Mouse (Mus musculus) CD4-positive, CD25-positive, alpha-beta regulatory T cell, adult 2 months (primary cell): ENCODE data around the gene Gm20683.

Experiments used
- DNase-seq: peaks from one replicate; pipeline ENCODE4 v3.0.0-alpha.2; 2012; ENCODE audit warnings: low read depth, low spot score

Gene Gm20683

DNA sequence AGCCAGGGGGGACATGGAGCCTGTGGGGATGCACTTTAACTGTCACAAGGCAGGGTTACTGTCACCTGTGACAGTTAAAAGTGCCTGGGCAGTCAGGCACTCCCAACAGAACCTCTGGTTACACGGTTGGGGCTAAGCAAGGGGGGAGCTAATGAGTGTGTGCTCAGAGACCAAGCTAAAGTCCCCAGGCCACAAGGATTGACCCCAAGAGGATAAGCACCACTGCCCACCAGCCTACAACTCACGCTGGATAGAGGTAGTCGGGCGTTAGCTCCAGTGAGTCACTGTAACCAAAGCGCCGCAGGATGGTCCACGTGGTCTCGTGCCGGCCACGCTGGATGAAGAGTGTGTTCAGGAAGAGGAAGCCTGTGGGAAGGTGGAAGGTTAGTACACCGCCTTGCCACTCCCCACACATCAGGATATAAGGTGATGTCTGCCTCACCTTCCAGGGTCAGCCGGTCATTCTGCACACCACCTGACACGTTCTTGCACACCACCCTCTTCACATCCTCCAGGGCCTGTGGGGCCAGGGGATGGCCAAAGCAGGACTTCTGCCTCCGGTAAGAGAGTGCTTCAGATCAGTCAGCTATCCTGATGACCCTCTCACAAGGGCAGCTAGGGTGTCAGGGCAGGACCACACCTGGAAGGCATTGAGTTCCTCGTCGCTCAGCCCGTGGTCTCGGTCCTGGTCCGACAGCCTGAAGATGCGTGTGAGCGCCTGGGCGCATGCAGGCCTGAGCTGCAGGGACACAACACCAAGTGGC is at the start of gene Gm20683:
TSS of gene Gm20683 (minus strand) at position 647 of the 764 bp plus-strand sequence.
- no peak for DNase-seq

DNA sequence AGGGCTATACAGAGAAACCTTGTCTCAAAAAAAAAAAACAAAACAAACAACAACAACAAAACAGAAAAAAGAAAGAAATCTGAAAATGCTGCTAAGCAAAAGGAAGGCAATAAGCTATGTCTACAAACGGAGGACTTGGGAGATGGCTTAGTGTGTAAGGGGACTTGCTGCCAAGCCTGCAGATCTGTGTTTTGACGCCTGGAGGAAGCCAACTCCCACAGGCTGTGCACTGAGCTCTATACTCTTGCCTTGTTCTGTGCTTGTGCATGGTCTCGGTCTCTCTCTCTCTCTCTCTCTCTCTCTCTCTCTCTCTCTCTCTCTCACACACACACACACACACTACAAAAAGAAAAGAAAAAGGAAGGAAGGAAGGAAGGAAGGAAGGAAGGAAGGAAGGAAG is 47.3 kb upstream of the Gm20683 start:
- no peak for DNase-seq

DNA sequence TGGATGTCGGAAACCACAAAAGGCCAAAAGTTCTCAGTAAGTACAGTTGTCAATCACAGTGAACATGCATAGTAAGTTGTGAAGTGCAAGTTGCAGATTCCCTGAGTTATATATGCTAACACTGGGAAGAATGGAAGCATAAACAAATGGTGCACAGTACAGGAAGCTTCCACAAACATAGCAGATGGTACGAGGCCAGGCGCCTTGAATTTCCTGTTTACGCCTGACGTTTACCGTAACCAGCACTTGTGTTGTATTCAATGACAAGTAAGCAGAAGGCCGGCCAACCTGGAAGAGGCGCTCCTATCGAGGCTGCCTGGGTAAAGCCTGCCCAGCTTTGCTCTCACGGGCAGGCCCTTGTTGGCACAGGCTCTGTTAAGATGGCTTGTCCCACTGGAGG is 45.9 kb upstream of the Gm20683 start:
- no peak for DNase-seq

DNA sequence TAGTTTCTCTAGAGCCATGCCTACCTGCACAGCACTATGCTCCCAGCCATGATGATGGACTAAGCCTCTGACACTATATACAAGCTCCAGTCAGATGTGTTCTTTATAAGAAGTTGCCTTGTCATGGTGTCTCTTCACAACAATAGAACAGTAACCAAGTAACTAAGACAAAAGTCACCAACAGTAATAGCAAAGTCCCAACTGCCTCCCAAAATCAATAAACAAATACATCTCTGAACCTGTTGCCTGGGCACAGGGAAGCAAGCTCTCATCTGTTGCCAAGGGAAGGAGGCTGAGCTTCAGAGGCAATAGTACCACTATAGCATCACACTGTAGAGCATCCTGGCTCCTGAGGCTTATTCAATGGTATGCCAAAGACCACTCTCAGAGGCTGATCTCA is 45.2 kb upstream of the Gm20683 start:
- no peak for DNase-seq

DNA sequence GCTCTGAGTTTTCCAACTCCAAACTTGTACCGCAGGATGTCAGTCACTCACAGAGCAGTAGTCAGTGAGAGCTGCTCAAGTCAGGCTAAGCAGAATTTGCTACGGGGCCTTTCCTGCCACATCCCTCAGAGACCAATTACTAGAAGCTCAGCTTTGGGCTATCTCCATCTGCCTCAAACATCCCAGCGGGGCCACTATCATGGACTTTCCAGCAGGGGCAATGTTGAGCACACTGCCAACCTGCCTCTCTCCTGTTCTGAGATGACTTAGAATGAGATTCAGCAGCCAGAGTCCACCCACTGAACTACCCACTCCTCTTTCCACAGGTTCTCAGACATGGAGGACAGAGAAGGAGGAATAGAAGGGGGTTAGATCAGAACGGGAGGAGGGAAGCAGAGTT is 44.1 kb upstream of the Gm20683 start:
- peak; percentile 60 for DNase-seq

DNA sequence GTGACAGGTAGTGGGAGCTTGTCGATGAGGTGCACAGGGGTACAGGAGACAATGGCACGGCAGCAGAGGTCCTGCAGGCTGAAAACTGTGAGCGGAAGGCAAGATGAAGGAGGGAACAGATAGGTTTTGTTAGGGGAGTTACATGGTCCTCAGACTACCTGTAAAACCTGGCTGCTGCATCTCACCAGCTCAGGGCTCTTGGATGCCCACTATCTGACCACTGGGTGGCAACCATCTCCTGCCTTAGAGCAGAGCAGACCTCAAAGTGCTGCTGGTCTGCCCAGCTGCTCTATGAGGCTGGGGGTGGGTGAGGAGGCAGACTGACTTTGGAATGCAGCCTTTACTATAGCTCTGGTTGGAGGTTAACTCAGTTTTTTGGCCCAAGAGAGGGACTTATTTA is 42.3 kb upstream of the Gm20683 start:
- DNase-seq: no peak

DNA sequence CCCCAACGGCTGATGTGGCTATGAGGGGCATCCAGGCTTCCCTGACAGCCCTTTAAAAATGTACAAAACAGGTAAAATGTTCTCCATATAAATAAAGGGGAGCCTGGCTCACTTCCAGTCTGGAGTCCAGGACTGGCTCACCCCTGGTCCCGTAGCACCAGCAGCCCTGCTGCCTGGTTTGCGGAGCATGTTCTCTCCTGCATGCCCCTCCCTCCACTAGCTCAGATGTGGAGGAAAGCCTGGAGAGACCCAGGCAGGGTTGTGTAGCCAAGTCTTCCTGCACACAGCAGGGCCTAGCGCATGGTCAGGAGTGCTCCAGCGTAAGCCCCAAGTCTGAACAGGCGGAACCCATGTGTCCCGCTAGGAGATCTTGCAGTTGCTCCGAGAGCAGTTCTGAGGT is 41.7 kb upstream of the Gm20683 start:
- DNase-seq: no peak

DNA sequence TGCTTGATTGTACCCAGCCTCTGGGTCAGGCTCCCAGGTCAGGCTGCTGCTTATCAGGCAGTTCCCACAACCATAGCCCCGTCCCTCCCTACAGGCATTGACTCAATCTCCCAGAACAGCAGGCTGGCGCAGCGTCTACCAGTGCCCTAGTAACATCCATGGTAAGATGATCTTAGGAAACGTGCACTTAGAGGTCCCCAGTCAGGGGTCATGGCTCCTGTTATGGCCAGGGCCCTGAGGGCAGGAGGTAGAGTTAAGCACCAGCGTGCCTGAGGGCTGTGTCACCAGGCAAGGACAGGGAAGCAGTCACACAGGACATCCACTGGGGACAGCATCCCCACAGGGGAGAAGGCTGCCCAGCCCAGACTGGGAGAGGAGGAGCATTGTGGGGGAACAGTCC is 40.7 kb upstream of the Gm20683 start:
- no peak for DNase-seq

DNA sequence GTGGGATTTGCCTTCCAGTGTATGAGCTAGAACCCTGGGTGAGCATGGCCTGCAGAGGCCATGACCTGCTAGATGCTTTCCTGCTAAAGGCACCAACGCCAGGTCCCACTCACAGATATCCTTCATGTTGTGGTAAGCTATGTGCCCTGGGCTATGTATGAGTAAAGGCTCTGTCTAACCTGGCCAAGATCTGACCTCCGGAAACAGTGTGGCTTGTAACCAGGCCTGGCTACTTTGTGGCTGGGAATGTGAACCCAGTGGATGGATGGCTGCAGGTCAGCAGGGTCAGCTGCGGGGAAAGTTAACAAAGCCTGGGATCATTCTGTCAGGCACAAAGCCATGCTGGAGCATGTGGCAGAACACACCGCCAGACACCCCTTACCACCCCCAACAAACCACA is 40.1 kb upstream of the Gm20683 start:
- DNase-seq: no peak

DNA sequence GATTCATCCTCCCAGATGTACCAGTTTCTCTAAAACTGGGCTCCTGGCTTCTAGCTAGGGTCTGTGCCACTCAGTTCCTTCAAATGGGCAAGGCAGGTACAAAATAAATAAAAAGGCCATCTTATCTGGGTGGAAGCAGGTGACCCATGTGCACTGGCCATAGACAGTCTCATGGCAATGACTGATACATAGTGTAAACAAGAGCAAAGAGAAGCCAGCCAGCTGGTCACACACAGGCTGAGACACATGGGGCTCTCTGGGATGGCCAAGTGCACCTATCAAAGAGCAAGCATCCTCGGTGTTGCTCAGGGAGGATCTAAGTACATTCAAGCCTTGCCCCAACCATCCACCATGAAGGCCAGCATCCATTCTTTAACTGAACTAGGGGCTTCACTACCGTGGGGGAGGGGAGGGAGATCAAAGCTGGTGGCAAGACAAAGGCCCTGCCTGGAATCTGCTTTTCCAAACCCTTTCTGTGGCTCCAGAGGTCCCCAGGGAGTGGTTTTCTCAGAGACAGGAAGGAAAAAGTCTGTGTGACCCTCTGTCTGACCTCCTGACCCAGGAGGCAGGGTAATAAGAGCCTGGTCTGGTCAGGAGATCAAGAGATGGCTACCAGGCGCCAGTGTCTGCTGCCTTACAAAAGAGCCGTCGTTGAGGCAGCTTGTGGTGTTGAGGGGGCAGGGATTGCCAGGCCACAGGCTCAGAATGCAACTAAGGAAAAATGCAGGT is 39.5 kb upstream of the Gm20683 start:
- DNase-seq: no peak

DNA sequence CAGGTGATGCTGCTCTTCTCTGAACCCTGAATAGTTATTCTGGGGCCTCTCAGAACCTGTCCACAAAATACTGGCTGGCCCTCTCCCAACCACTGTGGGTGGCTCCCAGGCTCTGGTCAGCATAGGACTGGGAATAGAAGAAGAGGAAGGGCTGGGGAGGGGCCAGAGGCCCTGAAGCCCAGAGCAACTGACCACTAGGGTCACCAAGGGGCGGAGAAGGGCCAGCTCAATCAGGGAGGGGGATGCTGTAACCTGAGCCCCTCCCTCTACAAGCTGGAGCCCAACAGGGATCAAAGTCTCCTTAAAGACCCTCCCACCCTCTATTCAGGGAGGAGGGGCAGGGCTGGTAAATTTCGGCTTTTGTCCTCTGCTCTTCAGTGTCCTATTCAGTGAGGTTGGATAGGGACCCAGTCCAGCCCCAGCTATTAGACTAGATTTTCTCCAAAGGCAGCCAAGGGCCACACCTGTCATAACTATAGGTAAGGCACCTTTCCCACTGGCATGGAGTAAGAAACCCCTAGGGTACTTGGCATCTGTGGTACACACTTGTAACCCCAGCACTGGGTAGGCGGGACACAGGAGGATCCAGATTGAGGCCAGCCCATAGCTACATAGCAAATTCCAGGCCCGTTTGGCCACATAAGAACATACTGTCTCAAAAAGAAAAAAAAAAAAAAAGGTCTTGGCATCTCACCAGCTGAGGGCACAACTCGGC is 38.8 kb upstream of the Gm20683 start, which contains the start of gene Wfikkn1:
TSS of gene Wfikkn1 (minus strand) at position 663 of the 715 bp plus-strand sequence.
- DNase-seq: no peak

DNA sequence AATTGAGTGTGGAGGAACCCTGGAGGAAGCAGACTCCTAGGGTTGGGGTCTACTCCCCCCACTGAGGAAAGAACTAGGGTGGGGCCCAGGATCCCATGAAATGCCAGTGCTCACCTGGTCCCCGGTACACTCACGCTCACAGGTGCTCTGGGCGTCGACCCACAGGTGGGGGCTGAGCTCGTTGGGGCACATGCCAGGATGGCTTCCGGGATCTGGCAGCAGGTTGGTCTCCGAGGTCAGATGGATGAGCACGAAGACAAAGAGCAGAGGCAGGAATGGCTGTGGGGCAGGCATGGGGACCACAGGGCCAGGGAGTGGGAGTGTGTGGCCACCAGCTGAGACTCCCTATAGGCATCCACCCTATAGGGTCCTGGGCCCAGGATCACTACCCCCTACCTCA is 38.2 kb upstream of the Gm20683 start:
- no peak for DNase-seq

DNA sequence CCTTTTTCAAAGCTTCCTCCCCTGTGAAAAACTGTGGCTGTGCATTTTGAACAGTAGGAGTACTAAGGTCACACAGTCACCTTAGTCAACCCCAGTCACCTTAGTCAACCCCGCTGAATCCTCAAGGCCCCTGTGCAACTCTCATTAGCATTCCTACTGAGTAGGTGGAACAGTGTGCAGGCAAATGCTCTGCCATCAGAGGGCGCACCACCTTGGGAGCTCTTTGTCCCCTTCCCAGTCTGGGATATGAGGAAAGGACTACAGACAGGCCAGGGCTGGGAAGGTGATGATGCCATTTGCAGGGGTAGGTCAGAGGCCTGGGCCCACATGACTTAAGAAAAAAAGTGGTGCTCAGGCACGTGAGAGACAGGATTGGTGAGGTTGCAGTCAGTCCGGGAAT is 37.7 kb upstream of the Gm20683 start:
- DNase-seq: peak; percentile 28

DNA sequence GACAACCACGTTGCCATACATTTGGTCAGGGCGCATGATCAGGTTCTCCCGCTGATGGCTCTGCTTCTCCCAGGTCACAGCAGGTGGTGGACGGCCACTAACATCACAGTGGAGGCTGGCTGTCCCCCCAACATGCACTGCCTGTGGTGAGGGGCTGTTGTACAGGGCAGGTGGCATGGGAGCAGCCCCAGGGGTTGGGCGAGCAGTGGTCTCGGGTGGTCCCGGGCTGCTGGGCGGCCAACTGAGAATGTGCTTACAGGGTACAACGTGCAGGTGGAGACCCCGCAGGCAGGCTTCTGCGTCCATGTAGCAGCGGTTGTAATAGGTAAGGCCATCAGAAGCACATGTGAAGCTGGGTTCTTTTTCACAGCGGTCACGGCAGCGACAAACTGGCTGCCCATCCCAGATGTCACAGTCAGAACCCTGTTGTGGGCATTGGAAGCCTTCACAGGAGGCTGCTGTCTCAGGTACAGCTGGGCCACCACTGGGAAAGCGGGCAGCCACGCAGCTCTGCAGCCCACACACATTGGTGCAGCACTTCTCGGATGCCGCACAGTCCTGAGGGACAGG is 37.1 kb upstream of the Gm20683 start:
- no peak for DNase-seq

DNA sequence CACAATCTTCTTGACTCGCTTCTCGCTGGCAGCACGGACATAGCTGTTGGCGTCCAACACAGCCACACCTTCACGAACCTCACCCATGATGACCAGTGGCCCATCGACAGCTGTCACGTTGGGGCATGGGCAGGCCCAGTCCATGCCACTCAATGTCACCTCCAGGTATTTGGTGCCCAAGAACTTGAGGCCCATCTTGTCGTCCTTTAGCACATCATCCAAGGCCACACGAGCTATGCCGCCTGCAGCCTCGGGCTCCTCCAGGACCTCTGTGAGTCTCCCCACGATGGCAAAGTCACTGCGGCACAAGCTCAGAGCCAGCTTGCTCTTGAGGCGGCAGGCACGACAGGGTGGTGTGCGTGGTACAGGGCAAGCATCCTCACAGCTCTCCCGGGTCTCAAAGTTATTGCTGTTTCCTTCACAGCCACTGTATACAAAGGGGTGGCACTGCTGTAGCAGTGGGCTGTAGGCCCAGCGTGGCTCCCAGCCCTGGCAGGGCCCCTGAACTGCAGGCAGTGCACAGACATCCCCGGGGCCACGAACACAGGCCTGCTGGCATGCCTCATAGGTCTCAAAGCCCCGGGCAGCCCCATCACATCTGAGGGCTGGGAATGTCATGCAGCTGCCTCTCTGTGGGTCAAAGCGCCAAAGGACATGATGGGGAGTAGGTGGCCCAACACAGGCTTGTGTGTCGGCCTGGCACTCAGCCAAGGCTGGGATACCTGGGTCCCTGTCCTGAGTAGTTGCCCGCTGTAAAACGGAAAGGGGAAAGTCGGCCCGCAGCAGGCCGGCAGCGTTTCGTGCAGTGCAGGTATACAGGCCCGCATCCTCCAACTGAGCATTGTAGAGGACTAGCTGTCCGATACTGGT is 36.4 kb upstream of the Gm20683 start:
- no peak for DNase-seq

DNA sequence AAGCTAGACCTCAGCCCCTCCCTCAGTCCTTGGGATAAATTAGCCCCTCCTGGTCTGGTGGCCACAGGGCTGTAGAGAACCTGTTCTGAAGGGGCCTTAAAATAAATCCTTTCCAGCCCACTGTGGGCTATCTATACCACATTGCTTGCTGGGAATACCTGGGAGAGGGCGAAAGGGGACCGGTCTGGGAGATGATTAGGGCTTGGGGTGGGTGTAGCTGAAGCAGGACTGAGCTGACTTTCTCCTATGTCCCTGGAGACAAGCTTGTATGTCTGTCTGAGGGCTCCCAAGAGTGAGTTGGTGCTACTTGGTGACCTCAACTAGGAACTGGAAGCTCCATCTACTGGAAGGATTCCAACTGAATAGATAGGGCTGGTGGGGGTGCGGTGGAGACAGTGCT is 35.5 kb upstream of the Gm20683 start:
- DNase-seq: no peak

DNA sequence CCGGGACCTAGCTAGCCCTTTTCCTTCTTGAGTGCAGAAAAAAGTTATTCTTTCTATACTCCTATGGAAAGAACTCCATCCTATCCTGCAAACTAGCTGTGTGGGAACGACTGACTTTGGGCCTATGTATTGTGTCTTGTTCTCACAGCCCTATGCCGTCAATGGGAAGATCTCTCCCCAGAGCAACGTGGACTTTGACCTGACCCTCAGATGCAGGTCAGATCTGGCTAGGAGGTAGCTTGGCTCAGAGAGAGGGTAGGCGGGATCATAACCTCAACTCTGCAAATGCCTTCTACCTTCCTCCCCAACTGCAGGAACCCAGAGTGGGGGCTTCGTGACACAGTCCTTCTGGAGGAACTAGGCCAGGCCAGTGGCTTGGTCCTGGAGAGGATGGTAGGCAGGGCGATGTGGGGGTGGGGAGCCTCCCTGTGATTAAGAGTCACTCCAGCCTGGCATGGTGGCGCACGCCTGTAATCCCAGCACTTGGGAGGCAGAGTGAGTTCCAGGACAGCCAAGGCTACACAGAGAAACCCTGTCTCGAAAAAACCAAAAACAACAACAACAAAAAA is 34.9 kb upstream of the Gm20683 start:
- no peak for DNase-seq

DNA sequence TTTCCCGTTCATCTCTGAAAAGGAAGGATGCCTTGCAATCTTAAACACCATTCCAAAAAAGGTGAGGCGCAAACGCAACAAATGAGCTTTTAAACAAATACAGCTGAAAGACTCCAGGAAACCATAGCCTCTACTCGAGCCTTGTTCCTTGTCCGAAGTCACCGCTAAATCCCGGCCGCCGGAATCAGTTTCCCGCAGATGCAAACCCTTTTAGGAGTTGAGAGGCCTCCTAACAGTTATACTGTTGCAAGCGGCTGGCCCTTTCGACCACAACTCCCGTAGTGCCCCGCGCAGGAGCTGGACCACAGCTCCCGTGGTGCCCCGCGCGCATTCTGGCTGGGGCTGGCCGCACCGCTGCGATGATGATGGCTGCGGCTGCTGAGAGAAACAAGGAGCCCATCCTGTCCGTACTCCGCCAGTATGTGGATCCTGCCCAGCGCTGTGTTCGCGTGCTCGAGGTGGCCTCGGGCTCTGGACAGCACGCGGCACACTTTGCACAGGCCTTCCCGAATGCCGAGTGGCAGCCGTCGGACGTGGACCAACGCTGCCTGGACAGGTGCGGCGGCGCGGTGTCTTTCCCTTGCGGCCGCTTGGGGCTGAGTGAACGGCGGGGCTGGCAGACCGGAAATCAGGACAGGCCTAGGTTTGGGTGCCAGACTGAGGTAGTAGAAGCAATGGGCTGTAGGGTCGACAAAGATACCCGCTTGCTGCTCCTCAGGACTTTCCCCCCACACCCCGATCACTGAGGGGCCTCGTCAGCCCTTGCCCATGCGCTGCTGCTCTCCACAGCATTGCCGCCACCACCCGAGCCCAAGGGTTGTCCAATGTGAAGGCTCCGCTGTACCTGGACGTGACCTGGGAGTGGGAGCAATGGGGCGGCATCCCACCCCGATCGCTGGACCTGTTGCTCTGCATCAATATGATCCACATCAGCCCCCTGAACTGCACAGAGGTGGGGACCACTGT is 33.9 kb upstream of the Gm20683 start:
- DNase-seq: peak; percentile 86

DNA sequence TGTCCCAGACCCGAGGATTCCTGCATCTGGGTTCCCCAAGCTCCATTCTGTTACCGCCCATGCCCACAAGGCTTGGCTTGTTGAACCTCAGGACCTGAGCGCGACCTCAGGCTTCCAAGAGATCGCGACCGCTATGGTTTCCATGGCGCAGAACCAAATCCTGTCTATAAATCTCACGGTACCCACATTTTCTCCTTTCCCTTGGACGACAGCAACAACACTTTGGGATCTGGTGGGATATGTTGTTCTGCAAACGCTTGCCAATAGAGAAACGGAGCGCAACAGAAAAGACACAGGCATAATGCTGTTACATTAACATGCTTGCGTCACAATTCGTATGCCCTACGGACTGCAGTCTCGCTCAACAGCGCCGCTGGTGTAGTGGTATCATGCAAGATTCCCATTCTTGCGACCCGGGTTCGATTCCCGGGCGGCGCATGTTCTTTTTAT is 33.2 kb upstream of the Gm20683 start, which contains the start of gene Mettl26:
TSS of gene Mettl26 (plus strand) at position 354 of the 450 bp plus-strand sequence.
- peak; percentile 96 for DNase-seq
